Mouse (Mus musculus) spleen, adult 2 months (tissue): ENCODE measurements around the gene Raly. TPM values are rescaled to one million over a fixed set of nuclear protein-coding genes. Genes with fewer than 3 reads are reported as not detected.

Source experiments
- DNase-seq, 2 experiments: peaks; one replicate each; pipeline versions ENCODE4 v3.0.0 to v3.0.0-alpha.2; 2012 to 2021; ENCODE audit warnings: low spot score in 2 of 2, low read depth in 1 of 2
- H3K27ac ChIP-seq: fragments of 200-500 bp; 2 replicates; pipeline ENCODE4 v1.5.1; 2012; ENCODE audit warnings: low read length, inconsistent platforms; ENCODE audit not compliant: insufficient read depth
- H3K27me3 ChIP-seq: fragments of 200-500 bp; 2 replicates; pipeline ENCODE4 v1.6.1; 2012; ENCODE audit warnings: mild to moderate bottlenecking, moderate library complexity, low read length, inconsistent platforms; ENCODE audit not compliant: control insufficient read depth, insufficient read depth
- H3K36me3 ChIP-seq: fragments of 200-500 bp; 2 replicates; pipeline ENCODE4 v1.6.1; 2012; ENCODE audit warnings: mild to moderate bottlenecking, low read length, inconsistent platforms; ENCODE audit not compliant: control insufficient read depth, insufficient read depth
- H3K4me1 ChIP-seq: fragments of 200-500 bp; 2 replicates; pipeline ENCODE4 v1.6.1; 2011; ENCODE audit warnings: inconsistent platforms; ENCODE audit not compliant: control insufficient read depth, insufficient read depth, insufficient read length
- H3K4me3 ChIP-seq: fragments of 200-500 bp; 2 replicates; pipeline ENCODE4 v1.5.1; 2011; ENCODE audit warnings: mild to moderate bottlenecking, inconsistent platforms; ENCODE audit not compliant: insufficient read depth, insufficient read length; ENCODE audit errors: extremely low read depth
- CTCF ChIP-seq: fragments of 200-500 bp; IDR thresholded peaks from 2 replicates; pipeline ENCODE4 v1.5.1; 2011; ENCODE audit warnings: mild to moderate bottlenecking, inconsistent platforms; ENCODE audit not compliant: insufficient read depth, insufficient read length, insufficient replicate concordance; ENCODE audit errors: extremely low read depth
- POLR2A ChIP-seq: fragments of 200-500 bp; IDR thresholded peaks from 2 replicates; pipeline ENCODE4 v1.6.1; 2011; ENCODE audit warnings: low read depth, low read length, inconsistent platforms
- WGBS: fragments of 180-500 bp; shearing (Covaris S2); methylation state at CpG from one replicate; pipeline ENCODE4 v1.1.7; 2018; 5-methylcytosine and 5-hydroxymethylcytosine counted together
- polyA plus RNA-seq: library from polyadenylated mRNA; depleted of rRNA; stranded (reverse); fragments of >200 nt; gene quantifications from 2 replicates; pipeline ENCODE4 v1.2.3, GENCODE M21; 2012; rRNA removed

The Raly gene
- 153 and 204 TPM in 2 replicates for polyA plus RNA-seq

DNA sequence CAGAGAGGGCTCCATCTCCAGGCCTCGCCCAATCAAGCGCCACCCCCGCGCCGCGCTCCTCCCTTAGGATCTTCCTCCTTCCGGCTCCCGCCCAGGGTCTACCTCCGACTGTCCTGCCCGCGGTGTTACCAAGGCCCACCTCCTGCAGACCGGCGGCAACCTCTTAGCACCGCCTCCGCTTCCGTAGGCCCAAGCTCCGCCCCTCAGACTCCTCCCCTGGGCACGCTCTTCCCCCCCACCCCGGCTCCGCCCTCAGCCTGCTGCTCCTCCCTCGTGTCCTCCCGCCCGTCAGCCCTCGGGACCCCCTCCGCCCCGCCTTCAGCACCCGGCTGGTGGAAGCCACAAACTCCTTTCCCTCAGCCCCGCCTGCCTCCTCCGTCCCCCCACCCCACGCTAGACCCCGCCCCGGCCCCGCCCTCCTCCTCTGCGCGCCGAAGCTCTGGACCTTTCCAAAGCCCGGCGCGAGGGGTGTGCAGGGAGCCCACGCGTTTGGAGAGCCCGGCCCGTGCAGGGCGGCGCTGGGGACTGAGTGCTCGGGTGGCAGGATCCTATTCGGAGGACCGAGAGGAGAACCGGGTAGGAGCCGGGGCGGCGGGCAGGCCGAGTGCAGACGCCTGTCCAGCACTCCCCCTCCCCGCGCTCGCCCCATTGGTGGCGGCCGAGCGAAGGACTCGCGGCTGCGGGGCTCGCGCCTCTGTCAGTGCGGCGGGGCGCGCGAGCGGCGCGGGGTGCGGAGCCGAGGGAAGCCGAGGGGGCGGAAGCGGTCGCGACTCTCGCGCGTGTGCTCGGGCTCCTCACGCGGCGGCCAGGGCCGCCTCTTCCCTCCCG lies at the start of gene Raly, which contains the start of gene a:
Gene Raly (plus strand): TSS at position 441 of the 828 bp plus-strand sequence.
Gene a (plus strand): TSS at position 747 of the 828 bp plus-strand sequence.
- under 1% methylated on average over 88 of the region's 89 CpGs for WGBS
- Histone ChIP-seq H3K4me3 (peak within 1 kb of the TSS; percentile 89), H3K4me1 (peaks cover 5% of the 10 kb centered on the region; the same call in 1 of the 2 replicates), H3K27ac (peak within 1 kb of the TSS; percentile 99), H3K27me3 (no peaks in the 10 kb centered on the region), H3K36me3 (no peaks in the 10 kb centered on the region)
- TF ChIP-seq CTCF (no peak), POLR2A (peak; percentile 99)
- DNase-seq = peak; percentile 94 to 98

- Histone ChIP-seq H3K4me3 (no peak overlapping the region), H3K36me3 (no peaks in the 10 kb centered on the region), H3K4me1 (no peaks in the 10 kb centered on the region), H3K27ac (no peak overlapping the region), H3K27me3 (no peaks in the 10 kb centered on the region)
- 87% methylated on average over 10 of the region's 10 CpGs for whole genome bisulfite sequencing
- no peak for TF ChIP-seq CTCF
- TF ChIP-seq POLR2A = no peak
- no peak for DNase-seq
These were observed 47.7 kb upstream of the Raly start for GRCm38 (mm10) chr2:154742911-154743819.

- WGBS = 87% methylated on average over 4 of the region's 4 CpGs
- Histone ChIP-seq H3K27ac (no peak overlapping the region), H3K4me1 (no peaks in the 10 kb centered on the region), H3K27me3 (no peaks in the 10 kb centered on the region), H3K4me3 (no peak overlapping the region), H3K36me3 (no peaks in the 10 kb centered on the region)
- TF ChIP-seq POLR2A (no peak), CTCF (no peak)
- DNase-seq = no peak
These were observed 47.0 kb upstream of the Raly start for GRCm38 (mm10) chr2:154743915-154744314.

DNA sequence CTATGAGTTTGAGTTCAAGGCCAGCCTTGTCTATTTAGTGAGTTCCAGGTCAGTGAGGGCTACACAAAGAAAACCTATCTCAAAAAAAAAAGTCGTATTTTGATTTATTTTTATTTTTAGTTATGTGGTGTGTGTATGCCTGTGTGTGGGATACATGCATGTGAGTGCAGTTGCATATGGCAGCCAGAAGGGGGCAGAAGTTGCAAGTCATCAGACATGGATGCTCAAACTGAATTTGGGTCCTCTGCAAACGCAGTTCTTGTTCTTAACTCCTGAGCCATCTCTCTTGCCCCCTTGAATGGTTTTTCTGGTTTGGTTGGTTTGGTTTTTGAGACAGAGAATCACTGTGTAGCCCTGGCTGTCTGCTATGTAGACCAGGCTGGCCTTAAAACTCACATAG lies 42.5 kb upstream of the Raly start:
- no peak for TF ChIP-seq POLR2A
- no peak for TF ChIP-seq CTCF
- DNase-seq = no peak
- Histone ChIP-seq H3K27me3 (no peaks in the 10 kb centered on the region), H3K36me3 (no peaks in the 10 kb centered on the region), H3K4me3 (no peak overlapping the region), H3K4me1 (no peaks in the 10 kb centered on the region), H3K27ac (no peak overlapping the region)
- WGBS = 94% methylated on average over 2 of the region's 2 CpGs

DNA sequence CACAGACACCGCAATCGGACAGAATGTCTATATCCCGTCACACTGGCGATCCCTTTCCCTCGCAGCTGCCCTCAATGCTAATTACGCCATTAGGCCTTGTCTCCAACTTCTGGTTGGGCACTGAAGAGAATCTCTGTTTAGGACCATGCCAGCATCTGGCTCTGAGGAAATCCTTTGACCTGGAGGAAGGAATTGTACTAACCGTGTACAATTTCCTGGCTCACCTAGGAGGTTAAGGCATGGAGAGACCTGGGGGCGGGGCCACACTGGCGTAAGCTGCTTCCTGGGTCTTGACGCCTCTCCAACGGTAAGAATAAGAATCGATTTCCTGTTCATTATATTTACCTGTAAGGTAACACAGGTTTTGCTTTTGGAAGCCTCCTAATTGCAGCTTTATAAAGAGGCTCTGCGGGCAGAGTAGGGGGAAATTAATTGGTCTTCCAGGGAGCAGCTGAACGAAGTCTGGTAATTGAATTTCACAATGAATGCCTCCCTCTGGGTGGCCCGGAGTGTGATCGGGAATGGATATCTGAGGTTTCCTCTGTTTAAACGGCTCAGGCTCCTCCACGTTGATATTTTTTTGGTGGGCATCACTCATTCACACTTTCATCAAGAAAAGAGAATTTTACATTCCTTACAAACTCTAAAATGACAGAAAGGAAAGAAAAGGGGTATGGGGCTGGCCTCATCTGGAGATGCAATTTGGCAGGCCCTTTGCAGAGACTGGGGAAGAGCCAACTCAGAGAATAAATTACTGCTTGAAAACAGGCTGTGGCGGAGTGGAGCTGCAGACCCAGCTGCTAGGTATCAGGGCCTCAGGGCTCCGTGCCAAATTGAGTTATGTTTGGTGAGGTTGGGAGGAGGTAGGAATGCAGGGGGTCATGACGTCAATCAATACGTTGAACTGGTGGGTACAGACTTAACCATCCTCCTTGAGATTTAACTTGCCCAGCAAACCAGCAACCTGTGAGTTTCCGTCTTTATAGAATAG lies 41.6 kb upstream of the Raly start:
- DNase-seq = no peak
- Histone ChIP-seq H3K36me3 (no peaks in the 10 kb centered on the region), H3K27ac (no peak overlapping the region), H3K4me3 (no peak overlapping the region), H3K4me1 (no peaks in the 10 kb centered on the region), H3K27me3 (no peaks in the 10 kb centered on the region)
- no peak for TF ChIP-seq CTCF
- 83% methylated on average over 23 of the region's 23 CpGs for WGBS

- H3K4me1 ChIP-seq = no peaks in the 10 kb centered on the region
- H3K36me3 ChIP-seq = no peaks in the 10 kb centered on the region
- WGBS = 57% methylated on average over 8 of the region's 8 CpGs
- H3K27ac ChIP-seq = no peak overlapping the region
- DNase-seq = no peak
- TF ChIP-seq CTCF (no peak), POLR2A (no peak)
- H3K27me3 ChIP-seq = no peaks in the 10 kb centered on the region
- no peak overlapping the region for H3K4me3 ChIP-seq
These were observed 39.0 kb upstream of the Raly start for GRCm38 (mm10) chr2:154751924-154752323.
